Mouse (Mus musculus) forebrain, embryonic 10.5 days (tissue): Measurements from ENCODE around the gene Polr2g. TPM values are rescaled to one million over a fixed set of nuclear protein-coding genes. Genes with fewer than 3 reads are reported as not detected.
"Not testable (repeated sequence)": the region's sequence is repeated elsewhere in the genome, so short reads cannot be mapped to it uniquely, and the experiment has no call there.

Experiments used
- DNase-seq: peaks from one replicate; pipeline ENCODE4 v3.0.0-alpha.2; 2017; ENCODE audit warnings: low spot score; ENCODE audit errors: extremely low spot score
- H3K27ac ChIP-seq: fragments of 300-500 bp; sonication (generic); 2 replicates; pipeline ENCODE4 v1.5.1; 2016; ENCODE audit warnings: mild to moderate bottlenecking
- H3K27me3 ChIP-seq: fragments of 300-500 bp; sonication (generic); 2 replicates; pipeline ENCODE4 v1.6.1; 2016; ENCODE audit warnings: mild to moderate bottlenecking; ENCODE audit not compliant: poor library complexity, severe bottlenecking
- H3K36me3 ChIP-seq: fragments of 300-500 bp; sonication (generic); replicated peaks from 2 replicates; pipeline ENCODE4 v1.6.1; 2016; ENCODE audit warnings: mild to moderate bottlenecking, moderate library complexity
- H3K4me1 ChIP-seq: fragments of 300-500 bp; sonication (generic); 2 replicates; pipeline ENCODE4 v1.6.1; 2016
- H3K4me3 ChIP-seq: fragments of 300-500 bp; sonication (generic); 2 replicates; pipeline ENCODE4 v1.5.1; 2016; ENCODE audit warnings: mild to moderate bottlenecking, moderate library complexity
- H3K9me3 ChIP-seq: fragments of 300-500 bp; sonication (generic); 2 replicates; pipeline ENCODE4 v1.6.1; 2016; ENCODE audit warnings: mild to moderate bottlenecking, moderate library complexity
- WGBS: fragments of 180-500 bp; shearing (Covaris S2); methylation state at CpG from one replicate; pipeline ENCODE4 v1.1.7; 2016; 5-methylcytosine and 5-hydroxymethylcytosine counted together
- polyA plus RNA-seq: library from polyadenylated mRNA; unstranded; fragments of >200 nt; fragmentation: Nextera tagmentation; extraction: Ambion mirVana; gene quantifications from 2 replicates; pipeline ENCODE4 v1.2.1, GENCODE M21; 2016

The Polr2g gene
- 173 and 180 TPM in 2 replicates for polyA plus RNA-seq

DNA sequence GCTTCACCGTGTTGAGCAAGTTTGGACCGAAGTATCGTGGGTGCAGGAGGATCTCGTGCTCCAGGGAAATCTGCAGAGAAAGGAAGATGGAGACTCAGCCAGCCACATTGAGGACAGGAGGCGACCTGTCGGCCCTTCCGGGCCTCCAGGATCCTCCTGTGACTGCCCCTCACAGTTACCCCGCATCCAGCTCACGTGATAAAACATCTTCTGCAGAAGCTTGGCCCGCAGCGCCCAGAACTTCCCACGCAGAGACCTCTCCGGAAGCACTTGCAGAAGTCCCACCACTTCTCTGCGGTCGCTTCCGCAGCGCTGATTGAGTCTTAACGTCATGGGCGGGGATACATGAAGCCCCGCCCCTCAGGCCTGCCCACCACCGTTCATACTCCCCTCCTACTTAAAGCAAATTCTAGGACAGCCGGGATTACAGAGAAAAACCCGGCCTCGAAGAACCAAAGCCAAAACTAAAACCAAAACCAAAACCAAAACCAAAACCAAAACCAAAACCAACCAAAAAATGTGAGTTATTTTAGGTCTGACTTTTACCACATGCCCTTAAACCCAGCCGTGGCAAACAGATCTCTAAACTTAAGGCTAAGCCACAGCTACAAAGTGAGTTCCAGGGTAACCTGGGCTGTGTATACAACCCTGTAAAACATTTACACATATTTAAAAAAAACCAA is at the start of gene Polr2g:
Polr2g (minus strand) TSS at position 314 of the 683 bp plus-strand sequence.
- Histone ChIP-seq H3K36me3 (peaks cover 35% of the 10 kb centered on the region), H3K9me3 (no peaks in the 10 kb centered on the region), H3K4me3 (peak within 1 kb of the TSS; percentile 76), H3K4me1 (peaks cover 27% of the 10 kb centered on the region), H3K27ac (peak within 1 kb of the TSS; percentile 87), H3K27me3 (no peaks in the 10 kb centered on the region)
- DNase-seq, result peak; percentile 85
- 2% methylated on average over 25 of the region's 25 CpGs for WGBS

DNA sequence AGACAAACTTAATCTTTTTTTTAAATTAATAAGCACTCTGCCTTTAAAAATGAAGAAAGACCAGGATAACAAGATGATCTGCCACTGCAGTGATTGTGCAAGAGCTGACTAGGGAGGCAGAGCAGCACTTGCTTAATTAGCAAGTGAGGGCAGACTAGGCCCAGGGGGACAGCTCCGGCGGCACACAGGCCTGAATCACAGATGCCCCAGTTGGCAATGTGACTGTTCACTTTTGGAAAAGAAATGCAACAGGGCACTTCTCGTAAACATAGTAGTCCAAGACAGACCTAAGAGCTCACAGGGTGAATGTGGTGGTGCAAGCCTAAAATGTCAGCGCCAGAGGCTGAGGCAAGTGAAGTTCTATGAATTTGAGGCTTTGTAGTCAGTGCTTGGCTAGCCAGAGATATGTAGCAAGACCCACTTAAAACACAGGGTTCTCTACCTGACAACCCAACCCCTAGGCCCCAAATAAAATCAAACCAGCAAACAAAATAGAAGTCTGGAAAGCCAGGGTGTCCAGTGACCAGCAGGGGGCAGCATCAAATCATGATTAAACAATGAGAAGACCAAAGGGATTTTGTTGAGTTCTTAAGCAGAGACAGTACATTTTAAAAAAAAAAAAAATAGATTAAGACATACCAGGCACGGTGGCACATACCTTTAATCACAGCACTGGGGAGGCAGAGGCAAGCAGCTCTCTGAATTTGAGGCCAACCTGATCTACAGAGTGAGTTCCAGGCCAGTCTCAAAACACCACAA is 46.2 kb upstream of the Polr2g start:
- H3K27me3 ChIP-seq, result no peaks in the 10 kb centered on the region
- DNase-seq, result peak; percentile 66
- WGBS, result 66% methylated on average over 5 of the region's 5 CpGs
- no peak overlapping the region for H3K4me3 ChIP-seq
- H3K4me1 ChIP-seq, result peaks cover 21% of the 10 kb centered on the region
- H3K27ac ChIP-seq, result no peak overlapping the region
- H3K36me3 ChIP-seq, result peaks cover 61% of the 10 kb centered on the region
- no peaks in the 10 kb centered on the region for H3K9me3 ChIP-seq

DNA sequence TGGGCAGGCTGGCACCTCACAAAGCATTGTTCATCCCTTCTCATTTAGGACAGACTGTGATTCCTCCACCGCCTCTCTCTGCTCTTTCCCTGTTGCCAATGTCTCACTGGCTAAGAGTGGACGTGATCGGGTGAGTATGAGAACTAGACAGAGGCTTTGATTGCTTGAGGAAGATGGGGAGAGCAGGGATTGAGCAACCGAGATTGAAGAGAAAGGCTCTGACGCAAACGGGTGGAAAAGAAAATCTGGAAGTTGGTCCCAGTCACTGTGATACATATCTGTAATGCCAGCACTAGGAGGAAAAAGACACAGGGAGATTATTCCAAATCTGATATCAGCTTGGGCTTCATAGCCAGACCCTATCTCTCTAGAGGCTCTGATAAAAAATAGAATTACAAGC is 44.6 kb upstream of the Polr2g start:
- Histone ChIP-seq H3K4me1 (peaks cover 34% of the 10 kb centered on the region), H3K9me3 (no peaks in the 10 kb centered on the region), H3K27ac (no peak overlapping the region), H3K27me3 (no peaks in the 10 kb centered on the region), H3K4me3 (no peak overlapping the region), H3K36me3 (peaks cover 50% of the 10 kb centered on the region)
- no peak for DNase-seq
- 89% methylated on average over 6 of the region's 6 CpGs for WGBS

DNA sequence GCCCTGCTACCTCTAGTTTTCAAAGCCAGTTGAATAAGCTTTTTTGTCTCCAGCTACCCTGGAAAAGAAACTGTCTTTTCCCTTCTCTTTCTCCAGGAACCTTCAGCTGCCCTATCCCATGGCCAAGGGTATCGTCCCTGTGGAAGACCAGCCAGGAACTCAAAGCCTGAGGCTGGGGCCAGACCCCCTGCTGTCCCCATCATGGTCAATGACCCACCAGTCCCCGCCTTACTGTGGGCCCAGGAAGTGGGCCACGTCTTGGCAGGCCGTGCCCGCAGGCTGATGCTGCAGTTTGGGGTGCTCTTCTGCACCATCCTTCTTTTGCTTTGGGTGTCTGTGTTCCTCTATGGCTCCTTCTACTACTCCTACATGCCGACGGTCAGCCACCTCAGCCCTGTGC is 42.6 kb upstream of the Polr2g start:
- peak overlapping the region; percentile 61 for H3K4me3 ChIP-seq
- no peak for DNase-seq
- 85% methylated on average over 7 of the region's 7 CpGs for WGBS
- H3K27me3 ChIP-seq, result no peaks in the 10 kb centered on the region
- H3K9me3 ChIP-seq, result no peaks in the 10 kb centered on the region
- H3K36me3 ChIP-seq, result peaks cover 39% of the 10 kb centered on the region
- no peak overlapping the region for H3K27ac ChIP-seq
- H3K4me1 ChIP-seq, result peaks cover 46% of the 10 kb centered on the region

DNA sequence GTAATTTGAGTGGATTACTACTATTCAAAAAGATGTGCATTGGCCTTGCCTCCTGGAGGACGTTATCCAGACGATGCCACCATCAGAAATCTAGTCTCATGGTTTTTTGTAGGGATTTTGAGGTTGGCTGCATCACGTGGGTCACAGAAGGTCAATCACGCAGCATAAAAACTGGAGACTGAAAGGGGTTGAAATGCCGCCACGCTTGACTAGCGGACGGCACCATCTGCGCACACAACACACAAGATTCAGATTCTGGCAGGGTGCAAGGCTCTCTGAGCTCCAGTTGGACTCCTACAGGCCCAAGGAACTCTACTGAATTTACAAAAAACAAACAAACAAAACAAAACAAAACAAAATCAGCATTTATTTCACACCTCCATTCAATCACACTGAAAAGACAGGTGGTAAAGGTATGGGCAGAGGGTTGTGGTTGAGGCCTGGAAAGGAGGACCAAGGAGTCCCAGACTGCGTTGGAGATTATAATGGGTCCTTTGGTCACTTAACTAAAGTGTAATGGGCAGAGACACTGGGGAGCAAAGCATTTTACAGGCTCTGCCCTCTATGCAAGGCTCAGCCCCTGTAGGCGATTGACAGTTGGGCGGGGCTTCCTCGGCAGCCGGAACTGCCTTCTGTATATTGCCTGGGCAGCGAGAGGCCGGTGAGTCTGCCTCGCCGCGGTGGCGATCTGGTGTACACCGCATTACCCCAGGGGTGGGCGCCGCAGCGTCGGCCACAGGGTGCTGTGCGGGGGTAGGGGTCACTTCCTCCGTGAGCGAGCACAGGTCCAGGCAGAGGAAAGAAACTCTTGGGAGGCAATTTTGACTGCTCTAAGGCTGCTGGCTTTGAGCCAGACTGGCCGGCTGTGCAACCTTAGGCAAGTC is 41.8 kb upstream of the Polr2g start:
- no peaks in the 10 kb centered on the region for H3K9me3 ChIP-seq
- WGBS, result 19% methylated on average over 29 of the region's 29 CpGs
- H3K27me3 ChIP-seq, result no peaks in the 10 kb centered on the region
- peak overlapping the region; percentile 61 for H3K4me3 ChIP-seq
- peaks cover 42% of the 10 kb centered on the region for H3K36me3 ChIP-seq
- H3K4me1 ChIP-seq, result peaks cover 46% of the 10 kb centered on the region
- H3K27ac ChIP-seq, result peak overlapping the region; percentile 97
- peak; percentile 54 for DNase-seq

DNA sequence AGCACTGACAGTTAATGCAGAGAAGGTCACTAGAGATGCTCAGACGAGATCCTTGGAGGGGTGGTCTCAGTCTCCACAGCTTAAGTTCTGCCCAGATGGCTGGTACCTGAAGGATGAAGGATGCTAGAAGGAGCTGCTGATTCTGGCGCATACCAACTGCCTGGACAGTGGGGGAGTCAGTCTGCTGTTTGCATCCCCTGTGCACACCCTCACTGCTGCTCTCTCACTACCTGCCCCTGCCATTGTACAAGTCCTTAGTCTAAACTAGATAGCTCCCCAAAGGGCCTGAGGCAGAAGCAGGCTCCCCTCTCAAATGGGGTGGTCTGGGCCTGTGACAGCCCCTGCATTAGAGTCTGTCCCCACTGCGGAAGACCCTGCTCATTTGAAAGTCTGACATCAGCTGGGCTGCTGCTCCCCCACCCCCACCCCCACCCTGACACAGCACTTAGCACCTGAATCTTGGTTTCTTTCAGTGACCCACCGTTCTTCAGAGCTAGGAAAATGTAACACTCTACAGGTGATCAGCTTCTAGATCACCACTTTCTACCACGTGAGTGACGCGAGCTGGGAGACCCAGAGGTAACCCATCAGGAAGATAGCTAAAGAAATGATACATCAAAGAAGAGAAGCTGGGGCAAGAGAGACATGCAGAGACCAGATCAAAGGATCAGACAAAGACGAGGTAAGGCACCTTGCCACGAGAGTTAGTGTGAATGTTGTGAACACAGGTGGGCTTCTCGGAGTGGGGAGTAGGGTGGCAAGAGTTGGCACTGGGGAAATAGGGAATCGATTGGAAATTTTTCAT is 40.9 kb upstream of the Polr2g start, which contains the start of gene Gng3:
Gng3 (minus strand) TSS at position 92 of the 805 bp plus-strand sequence.
- Histone ChIP-seq H3K4me1 (peaks cover 46% of the 10 kb centered on the region), H3K9me3 (no peaks in the 10 kb centered on the region), H3K4me3 (peak within 1 kb of the TSS; percentile 61), H3K27ac (peak within 1 kb of the TSS; percentile 97), H3K36me3 (peaks cover 50% of the 10 kb centered on the region), H3K27me3 (no peaks in the 10 kb centered on the region)
- 37% methylated on average over 11 of the region's 11 CpGs for WGBS
- peak; percentile 52 for DNase-seq

DNA sequence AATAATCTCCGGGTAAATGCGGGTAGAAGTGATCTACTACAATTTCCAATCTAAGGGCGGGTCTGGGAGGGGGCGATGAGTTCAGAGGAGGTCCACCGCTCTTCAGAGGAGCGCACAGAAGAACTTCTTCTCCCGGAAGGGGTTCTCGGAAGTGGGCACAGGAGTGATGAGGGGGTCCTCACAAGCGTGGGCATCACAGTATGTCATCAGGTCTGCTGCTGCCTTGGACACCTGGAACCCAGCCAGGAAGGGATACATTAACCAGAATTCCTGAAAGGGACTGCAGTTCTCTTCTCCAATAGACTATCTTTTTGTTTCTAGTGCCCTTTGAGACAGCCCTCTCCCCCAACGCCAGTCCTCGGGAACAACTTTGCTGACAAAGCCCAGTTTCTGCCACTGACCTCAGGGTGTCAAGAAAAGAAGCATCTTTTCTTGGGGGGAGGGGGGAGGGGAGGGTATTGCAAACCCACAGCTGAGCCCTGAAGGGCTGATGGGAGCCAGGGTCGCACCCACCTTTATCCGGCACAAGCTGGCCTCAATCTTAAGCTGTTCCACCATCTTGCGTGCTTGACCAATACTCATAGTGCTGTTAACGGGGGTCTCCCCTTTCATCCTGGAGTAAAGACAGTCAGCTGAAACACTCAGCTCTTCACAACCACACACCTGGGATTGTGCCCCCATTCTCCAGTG is 39.8 kb upstream of the Polr2g start:
- DNase-seq, result no peak
- 23% methylated on average over 15 of the region's 15 CpGs for WGBS
- Histone ChIP-seq H3K9me3 (no peaks in the 10 kb centered on the region), H3K27me3 (no peaks in the 10 kb centered on the region), H3K27ac (peak overlapping the region; percentile 97), H3K36me3 (peaks cover 57% of the 10 kb centered on the region), H3K4me3 (peak overlapping the region; percentile 61), H3K4me1 (peaks cover 46% of the 10 kb centered on the region)

DNA sequence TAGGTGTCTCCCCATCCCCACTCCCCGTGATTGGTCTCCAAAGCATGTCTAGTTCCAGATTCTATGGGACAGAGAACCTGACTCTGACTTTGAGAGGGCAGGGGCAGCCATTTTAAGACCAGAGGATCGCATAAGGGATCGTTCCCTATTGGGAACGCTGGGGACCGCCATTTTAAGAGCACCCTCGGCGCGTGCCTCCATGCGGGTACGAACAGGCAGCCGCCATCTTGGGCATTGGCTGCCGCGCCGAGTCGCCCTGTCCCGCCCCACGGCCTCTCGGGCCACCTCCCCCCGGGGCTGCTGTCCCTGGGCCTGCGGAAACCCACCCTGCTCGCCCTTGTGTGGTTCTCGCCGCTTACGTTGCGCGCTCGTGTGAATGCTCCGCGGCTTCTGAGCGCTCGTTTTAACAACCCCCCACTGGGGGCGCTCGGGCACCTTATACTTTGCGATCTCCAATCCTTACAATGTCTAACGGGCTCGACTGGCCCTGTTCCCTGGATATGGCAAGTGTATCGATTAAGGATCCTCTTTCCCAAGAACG is 38.9 kb upstream of the Polr2g start, which contains the start of gene Bscl2:
Bscl2 (plus strand) TSS at position 217 of the 541 bp plus-strand sequence.
- Histone ChIP-seq H3K27ac (peak within 1 kb of the TSS; percentile 97), H3K27me3 (no peaks in the 10 kb centered on the region), H3K36me3 (peaks cover 59% of the 10 kb centered on the region), H3K4me1 (peaks cover 46% of the 10 kb centered on the region), H3K9me3 (no peaks in the 10 kb centered on the region), H3K4me3 (peak within 1 kb of the TSS; percentile 61)
- WGBS, result 1% methylated on average over 38 of the region's 38 CpGs
- DNase-seq, result peak; percentile 84

DNA sequence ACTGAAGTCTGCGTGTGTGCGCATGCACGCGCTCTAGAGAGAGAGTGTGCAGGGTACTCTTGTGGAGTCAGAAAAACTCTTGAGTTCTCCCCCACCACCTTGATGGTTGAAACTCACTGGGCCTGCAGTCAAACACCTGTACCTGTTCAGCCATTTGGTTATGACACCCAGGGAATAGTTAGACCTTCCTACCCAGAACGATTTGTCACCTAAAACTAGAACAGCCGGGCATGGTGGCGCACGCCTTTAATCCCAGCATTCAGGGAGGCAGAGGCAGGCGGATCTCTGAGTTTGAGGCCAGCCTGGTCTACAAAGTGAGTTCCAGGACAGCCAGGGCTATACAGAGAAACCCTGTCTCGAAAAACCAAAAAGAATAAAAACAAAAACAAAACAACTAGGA is 38.0 kb upstream of the Polr2g start:
- H3K27me3 ChIP-seq, DNase-seq, H3K9me3 ChIP-seq, H3K4me3 ChIP-seq: not testable (repeated sequence)
- H3K27ac ChIP-seq, result peak overlapping the region; percentile 97; the same call in 1 of the 2 replicates
- peaks cover 61% of the 10 kb centered on the region for H3K36me3 ChIP-seq
- H3K4me1 ChIP-seq, result peaks cover 45% of the 10 kb centered on the region
- 98% methylated on average over 10 of the region's 10 CpGs for WGBS

DNA sequence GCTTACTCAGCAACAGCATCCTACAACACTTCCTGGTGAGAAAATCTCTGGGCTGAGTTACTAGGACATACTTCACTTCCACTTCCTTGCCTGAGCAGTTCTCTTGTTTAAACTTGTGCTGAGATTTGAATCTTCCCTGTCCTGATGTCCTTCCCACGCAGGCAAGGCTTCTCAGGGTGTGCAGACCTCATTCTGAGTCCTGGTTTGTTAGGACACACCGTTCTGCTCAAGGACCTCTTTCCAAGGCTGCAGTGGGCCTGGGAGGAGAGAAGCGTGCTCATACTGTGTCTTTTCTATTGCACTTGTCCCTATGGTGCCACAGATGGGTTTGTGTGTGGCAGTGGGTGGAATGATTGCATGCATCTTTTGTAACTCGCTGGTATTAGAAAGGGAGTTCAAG is 34.6 kb upstream of the Polr2g start:
- Histone ChIP-seq H3K27ac (no peak overlapping the region), H3K4me3 (no peak overlapping the region), H3K9me3 (no peaks in the 10 kb centered on the region), H3K27me3 (no peaks in the 10 kb centered on the region), H3K4me1 (peaks cover 12% of the 10 kb centered on the region), H3K36me3 (peaks cover 89% of the 10 kb centered on the region)
- WGBS, result 91% methylated on average over 4 of the region's 4 CpGs
- no peak for DNase-seq

DNA sequence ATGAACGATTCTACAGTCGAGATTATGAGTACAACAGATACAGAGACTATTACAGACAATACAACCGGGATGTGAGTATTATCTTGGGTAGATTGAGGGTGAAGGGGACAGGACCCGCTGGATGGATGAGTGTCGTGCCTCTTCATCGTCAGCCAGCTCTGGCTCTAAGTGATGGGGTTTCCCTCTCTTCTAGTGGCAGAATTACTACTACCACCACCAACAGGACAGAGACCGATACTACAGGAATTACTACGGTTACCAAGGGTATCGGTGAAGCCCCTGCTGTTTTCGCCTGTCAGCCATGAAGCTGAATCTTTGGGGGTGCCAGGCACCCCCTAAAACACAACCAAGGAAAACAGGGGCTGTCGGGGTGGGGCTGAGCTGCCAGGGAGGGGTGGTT is 32.9 kb upstream of the Polr2g start:
- Histone ChIP-seq H3K27me3 (no peaks in the 10 kb centered on the region), H3K27ac (no peak overlapping the region), H3K4me3 (no peak overlapping the region), H3K36me3 (peaks cover 100% of the 10 kb centered on the region), H3K9me3 (no peaks in the 10 kb centered on the region), H3K4me1 (no peaks in the 10 kb centered on the region)
- 85% methylated on average over 11 of the region's 11 CpGs for WGBS
- no peak for DNase-seq
